Mouse (Mus musculus) thymus, adult 2 months (tissue): Measurements from ENCODE around the gene Rere.

Source experiments
- CTCF ChIP-seq: fragments of 200-500 bp; IDR thresholded peaks from 2 replicates; pipeline ENCODE4 v1.5.1; 2012; ENCODE audit warnings: mild to moderate bottlenecking, control low read depth, low read length, moderate library complexity, borderline replicate concordance; ENCODE audit not compliant: control insufficient read depth, poor library complexity, insufficient read depth; ENCODE audit errors: extremely low read depth
- POLR2A ChIP-seq: fragments of 200-500 bp; IDR thresholded peaks from 2 replicates; pipeline ENCODE4 v1.6.1; 2012; ENCODE audit warnings: mild to moderate bottlenecking, low read length, control low read depth, moderate library complexity; ENCODE audit not compliant: control insufficient read depth, poor library complexity, insufficient read depth; ENCODE audit errors: extremely low read depth

GRCm38 (mm10) chr4:150461427-150462189 is 180.2 kb downstream of the Rere start:
- TF ChIP-seq CTCF = no peak
- no peak for TF ChIP-seq POLR2A
